Mouse (Mus musculus) ZHBTc4 (cell line): Measurements from ENCODE around the gene Lpar6.

Source experiments
- DNase-seq: peaks from one replicate; pipeline ENCODE4 v3.0.0-alpha.2; 2011; ENCODE audit warnings: low read depth, low spot score

The Lpar6 gene

DNA sequence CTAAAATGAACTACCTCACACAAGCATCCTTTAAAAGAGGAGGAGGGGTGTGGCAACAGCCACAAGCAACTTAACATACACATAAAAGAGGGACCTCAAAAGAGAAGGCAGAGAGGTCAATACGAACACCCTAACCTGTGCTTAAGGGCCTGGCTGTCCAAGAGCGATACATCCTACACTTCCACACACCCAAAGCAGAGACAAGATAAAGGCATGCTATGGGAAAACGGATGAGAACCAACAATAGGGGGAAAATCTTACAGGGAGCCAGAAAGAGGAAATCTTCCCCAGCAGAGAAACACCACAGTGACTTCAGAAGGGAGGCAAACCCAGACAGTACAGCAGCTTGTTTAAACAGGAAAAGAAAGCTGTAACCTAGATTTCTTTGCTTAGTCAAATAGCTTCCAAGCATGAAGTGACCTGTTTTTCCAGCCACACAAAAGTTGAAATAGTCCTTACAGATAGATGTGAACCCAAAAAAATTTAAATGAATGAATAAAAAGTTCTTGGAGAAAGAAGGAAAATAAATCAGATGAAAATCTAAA lies 17.8 kb downstream of the Lpar6 start:
- DNase-seq, result no peak

DNA sequence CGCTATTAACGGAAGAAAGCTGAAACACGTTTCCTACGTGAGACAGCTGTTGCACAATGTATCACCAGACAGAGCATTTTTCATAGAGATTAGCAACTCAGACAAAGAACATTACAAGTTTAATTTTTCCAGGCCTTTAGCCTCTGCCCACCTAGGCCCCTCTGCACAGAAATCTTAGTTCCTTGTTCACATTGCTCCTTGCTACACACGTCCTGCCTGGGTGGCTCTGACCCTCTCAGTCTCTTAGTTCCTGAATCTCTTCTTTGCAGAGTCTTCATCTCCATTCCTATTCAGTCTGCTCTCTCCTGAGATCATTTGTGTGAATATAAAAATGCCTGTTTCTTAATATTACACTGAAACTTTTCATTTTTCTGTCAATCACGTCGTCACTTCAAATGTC lies 19.7 kb downstream of the Lpar6 start:
- no peak for DNase-seq

DNA sequence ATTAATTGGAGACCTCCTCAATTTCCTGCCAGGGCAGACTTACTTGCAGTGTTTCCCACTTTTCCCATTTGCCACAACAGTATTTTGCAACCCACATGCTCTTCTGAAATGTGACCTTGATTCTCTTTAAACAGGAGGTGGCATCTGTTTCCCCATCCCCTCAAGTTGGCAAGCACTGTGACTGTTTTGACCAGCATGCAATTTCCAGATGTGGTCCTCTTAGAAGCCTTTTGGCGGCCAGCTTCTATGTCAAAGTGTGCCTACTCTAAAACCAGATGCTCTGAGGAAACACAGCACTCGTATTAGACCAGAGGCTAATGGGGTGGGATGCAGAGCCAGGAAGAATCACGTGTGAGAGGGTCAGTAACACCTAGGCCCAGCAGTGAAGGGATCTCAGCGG lies 20.5 kb downstream of the Lpar6 start:
- DNase-seq, result no peak

DNA sequence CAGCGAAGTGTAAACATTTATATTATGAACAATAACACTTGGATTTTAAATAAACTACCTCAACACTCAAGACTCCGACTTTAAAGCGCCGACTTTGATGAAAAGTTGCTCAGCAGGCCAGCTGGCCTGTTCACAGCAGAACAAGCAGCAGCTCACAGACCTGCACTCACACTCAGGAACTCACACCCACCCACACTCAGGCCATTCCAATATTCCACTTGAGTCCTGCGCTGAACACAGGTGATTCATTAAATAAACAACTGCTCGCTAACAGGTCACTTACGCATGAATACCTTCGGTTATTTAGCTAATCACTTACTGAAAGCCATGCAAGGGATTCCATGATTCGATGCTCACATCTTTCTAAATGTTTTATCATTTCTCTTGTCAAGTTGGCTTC lies 24.5 kb downstream of the Lpar6 start:
- DNase-seq, result no peak

DNA sequence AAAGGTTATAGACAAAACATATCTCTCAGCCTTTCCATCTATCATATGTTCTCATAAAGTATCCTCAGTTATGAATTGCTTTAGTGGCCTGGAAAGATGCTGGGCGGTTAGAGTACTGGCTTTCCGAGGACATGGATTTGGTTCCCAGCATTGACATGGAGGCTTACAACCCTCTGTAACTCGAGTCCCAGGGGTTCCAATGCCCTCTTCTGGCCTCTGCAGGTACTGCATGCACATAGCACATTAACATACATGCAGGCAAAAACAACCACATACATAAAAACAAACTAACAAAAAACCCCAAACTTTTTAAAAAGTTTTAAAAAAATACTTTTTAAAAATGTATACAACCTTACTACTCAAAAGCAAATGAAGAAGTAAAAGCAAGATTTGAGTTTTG lies 28.5 kb downstream of the Lpar6 start:
- peak; percentile 61 for DNase-seq

DNA sequence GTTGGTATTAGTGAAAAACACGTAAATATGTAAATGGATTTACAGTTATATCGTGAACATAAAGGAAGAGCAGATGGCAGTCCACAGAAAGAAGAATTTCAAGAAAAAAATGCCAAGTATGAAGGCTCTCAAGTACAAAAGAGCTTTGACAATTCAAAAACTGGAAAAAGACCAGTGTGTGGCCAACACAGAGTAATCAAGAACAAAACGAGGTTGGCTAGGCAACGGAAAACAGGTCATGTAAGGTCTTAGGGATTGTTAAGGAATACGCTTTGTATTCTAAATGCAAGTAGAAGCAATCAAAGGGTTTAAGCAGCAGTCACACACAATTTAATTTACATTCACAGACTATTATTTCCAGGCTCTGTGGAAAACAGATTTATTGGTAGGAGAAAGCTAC lies 34.1 kb downstream of the Lpar6 start:
- no peak for DNase-seq

DNA sequence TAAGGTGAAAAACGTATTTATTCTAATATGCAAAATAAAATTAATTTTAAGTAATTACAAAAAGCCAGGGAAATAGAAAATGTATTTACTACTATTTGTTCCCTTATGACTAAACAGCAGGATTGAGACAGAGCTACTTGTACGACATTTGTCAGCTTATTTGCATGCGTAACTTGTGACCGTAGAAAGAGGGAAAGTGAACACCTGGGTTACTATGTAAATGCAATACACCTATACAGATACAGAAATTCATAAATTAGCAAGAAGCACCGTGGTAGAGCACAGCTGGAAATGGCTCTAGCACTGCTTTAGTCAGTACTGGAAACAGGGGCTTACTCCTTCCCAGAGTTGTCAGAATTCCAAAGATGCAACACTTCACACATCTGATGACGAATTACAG lies 41.4 kb downstream of the Lpar6 start:
- no peak for DNase-seq

DNA sequence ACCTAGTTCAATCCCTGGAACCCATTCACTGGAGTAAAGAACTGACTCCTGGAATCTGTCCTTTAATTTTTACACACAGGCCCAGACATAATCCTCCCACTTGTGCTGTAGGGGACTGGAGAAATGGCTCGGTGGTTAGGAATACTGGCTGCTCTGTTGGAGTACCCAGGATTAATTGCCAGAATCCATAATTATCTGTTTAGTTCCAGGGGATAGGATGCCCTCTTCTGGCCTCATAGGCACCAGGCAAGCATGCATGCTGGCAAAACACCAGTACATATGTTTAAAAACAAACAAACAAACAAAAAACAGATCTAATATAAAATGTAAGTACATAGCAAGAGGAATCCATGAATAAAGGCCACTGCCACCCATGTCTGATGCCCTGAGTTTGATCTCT lies 43.3 kb downstream of the Lpar6 start:
- no peak for DNase-seq

DNA sequence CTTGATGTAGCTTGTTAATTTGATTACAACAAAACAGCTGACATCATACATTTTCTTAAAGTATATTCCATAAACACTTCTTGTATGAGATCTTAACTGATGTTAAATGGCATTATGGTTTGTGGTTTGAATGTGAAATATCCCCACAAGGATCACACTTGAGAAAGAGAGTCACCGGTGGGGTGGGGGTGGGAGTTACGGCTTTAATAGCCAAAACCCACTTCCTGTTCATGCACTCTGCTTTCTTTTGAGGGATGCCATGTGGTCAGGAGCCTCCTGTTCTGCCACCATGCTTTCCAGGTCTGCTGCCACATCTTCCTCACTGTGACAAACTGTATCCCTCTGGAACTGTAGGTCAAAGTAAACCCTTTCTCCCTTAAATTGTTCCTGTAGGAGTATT lies 52.2 kb downstream of the Lpar6 start:
- no peak for DNase-seq

DNA sequence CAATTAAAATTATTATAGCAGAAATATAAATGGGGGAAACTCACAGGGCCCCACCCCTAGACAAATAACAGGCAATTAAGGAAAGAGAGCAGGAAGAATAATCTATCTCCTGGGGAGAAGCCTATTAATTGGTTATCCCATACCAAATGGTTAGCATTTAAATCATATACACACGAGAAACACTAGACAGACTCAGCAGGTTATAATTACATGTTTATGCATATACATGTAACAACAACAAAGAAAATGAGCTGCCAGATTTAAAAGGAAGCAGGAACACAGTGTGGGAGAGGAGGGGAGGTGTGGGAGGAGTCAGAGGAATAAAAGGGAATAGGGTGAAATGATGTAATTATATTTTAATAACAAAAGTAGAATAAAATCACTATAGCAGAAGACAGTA lies 54.7 kb downstream of the Lpar6 start:
- DNase-seq, result no peak
